Mouse (Mus musculus) forelimb bud, embryonic 11.5 days (tissue): ENCODE measurements around the gene Nlgn2.

Experiments
- DNase-seq: peaks from one replicate; pipeline ENCODE4 v3.0.0-alpha.2; 2012; ENCODE audit warnings: low read depth, low spot score

Gene Nlgn2

DNA sequence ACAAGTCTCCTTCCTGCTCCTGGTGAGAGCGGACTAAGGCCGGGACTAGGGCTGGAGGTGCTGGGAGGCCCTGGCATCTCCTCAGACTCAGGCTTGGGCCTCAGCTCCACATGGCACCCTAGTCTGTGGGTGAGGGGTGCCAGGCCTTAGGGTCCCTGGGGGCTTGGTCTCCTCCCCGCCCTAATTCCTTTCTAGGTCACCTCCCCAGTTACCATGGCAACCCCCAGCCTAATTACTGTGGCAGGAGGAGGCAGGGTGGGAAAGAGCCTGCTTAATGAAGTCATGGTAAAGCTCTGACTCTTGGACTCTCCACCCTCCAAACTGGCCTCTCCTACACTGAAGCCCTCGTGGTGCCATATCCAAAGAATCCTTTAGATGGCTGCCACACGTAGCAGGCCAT is 8.8 kb downstream of the Nlgn2 start:
- no peak for DNase-seq

DNA sequence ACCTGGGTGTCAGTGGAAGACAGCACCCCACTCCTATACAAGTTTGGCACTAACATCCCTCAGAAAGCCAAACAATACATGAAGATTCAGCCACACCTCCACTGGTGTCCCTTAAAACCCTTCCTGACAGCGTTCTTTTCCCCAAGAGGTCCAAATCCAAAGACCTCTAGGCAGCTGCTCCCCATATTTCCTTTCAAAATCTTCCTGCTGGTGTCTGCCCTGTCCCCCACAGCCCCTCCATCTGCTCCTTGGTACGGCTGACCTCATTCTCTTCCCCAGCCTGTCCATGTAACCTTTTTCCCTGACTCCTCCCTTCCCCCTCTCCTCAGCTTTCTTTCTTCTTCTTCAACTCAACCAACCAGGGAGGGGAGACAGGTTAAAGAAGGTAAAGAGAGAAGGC is 14.1 kb downstream of the Nlgn2 start:
- no peak for DNase-seq

DNA sequence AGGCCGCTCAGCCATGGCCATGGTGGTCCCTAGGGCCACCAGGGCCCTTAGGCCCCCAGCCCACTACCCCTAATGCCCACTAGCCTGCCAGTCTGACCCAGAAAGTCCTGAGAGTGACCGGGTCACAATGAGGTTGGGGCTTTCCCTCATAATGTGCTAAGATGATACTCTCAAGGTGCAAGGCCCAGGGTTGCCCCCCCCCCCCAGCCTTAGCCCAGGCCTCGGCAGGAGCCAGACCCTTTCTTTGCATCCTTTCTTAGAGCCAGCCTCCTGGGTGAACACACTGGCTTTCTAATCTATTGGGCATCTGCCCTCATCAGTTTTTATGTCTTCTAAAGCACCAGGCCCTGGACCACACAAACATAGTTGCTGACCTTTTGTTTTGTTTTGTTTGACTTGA is 15.5 kb downstream of the Nlgn2 start, which contains the start of gene Spem1:
Gene Spem1 (minus strand): TSS at position 101 of the 400 bp plus-strand sequence.
- no peak for DNase-seq

DNA sequence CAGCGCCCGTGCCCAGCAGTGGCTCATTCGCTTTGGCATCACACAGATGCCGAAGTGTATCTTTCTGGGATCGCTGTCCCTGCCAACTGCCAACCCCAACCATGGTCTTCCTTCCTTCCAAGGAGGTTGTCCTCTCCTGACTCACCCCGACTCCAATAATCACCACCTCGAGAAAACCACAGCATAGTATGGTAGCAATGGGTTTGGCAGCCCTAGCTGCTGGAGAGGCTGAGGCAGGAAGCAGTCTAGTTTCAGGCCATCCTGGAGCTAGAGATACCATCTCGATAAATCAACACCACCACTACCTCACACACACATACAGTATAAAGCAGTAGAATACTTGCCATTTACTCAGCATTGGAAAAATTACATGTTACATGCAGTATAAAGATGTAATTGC is 18.7 kb downstream of the Nlgn2 start:
- no peak for DNase-seq

DNA sequence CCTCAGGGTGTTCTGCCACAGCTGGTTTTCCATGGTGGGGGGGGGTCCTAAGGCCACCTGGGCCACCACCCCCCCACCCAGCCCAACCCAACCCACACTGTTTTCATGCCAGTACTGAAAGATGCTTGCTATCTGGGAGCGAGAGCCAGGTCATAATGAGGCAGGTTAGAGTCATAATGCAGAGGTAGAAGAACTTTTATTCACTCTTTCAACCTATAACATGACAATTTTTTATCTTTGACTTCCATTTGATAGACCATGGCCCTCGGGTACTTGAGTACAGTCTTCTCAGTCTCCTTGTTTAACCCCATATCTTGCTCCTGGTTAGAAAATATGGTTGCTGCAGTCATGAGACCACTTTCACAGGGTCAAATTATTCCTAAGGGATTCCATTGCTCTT is 19.2 kb downstream of the Nlgn2 start, which contains the start of gene Spem2:
Gene Spem2 (minus strand): TSS at position 101 of the 400 bp plus-strand sequence.
- DNase-seq: no peak

DNA sequence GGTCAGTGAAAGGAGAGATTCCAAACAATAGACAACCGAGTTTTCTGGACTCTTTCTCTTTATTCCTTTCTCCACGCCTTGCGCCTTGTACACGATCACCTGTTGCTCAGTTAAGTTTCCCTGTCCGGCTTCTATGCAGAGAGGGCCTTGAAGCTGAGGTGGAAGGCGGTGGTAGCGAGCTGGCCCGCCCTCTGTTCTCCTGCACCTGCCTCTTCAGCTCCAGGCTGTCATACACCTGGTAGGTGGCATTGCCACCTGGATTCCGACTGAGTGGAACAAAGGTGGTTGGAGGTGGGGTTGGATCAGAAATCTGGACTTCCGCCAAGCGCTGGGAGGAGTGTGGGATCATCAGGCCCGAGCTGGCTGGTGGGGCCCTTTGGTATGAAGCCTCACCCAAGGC is 21.1 kb downstream of the Nlgn2 start:
- no peak for DNase-seq

DNA sequence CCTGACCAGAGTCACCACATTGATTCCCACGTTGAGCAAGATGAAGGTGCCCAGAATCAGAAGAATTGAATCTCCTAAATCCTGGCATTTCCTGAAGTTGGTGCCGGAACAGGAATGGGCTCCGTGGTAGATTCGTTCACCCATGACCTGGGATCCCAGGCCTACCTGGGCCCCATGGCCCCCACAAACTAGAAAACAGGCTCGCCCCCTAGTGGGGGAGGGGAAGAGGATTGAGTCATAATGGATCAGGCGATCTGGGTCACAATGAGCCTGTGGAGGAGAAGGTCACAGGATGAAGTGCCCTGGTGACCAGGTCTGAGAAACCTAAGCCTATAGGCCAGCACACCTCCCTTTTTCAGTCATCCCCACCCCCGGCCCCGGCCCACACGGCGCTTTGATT is 22.4 kb downstream of the Nlgn2 start, which contains the start of gene Gm39566:
Gene Gm39566 (minus strand): TSS at position 144 of the 400 bp plus-strand sequence.
- DNase-seq: no peak

DNA sequence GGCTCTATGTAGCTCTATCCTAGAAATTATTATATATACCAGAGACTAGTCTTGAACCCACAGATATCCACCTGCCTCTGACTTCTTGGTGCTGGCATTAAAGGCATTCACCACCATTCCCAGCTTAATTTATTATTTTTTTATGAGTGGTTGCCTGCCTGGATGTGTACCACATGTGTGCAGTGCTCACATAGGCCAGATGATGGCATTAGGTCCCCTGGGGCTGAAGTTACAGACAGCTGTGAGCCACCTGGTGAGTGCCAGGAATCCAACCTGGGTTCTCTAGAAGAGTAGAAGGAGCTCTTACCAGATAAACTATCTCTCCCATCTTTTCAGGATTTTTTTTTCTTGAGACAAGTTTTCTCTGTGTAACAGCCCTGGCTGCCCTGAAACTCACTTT is 27.3 kb downstream of the Nlgn2 start:
- DNase-seq: no peak

DNA sequence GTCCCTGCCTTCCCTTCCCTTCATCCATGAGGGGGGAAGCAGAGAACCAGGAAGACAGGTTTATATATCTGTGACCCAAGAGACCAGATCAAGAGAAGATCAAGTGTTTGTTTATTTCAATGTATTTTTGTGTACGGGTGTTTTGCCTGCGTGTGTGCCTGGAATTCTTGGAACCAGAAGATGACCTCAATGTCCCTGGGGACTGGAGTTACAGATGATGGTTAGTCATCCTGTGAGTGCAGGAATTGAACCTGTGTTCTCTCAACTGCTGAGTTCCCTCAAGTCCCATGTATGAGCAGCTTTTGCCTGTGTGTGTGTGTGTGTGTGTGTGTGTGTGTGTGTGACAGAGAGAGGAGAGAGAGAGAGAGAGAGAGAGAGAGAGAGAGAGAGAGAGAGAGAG is 29.9 kb downstream of the Nlgn2 start:
- DNase-seq: no peak

DNA sequence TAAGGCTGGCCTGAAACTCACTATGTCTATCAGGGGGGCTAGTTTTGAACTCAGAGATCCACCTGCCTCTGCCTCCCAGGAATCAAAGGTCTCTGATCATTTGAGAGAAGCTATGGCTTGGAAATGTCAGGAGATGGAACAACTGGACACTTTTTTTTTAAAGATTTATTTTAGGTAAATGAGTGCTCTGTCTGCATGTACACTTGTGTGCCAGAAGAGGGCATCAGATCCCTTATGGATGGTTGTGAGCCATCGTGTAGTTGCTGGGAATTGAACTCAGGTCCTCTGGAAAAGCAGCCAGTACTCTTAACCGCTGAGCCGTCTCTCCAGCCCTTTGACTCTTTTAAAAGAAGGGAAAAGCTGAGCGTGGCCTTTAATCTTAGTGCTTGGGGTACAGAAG is 31.2 kb downstream of the Nlgn2 start:
- no peak for DNase-seq

DNA sequence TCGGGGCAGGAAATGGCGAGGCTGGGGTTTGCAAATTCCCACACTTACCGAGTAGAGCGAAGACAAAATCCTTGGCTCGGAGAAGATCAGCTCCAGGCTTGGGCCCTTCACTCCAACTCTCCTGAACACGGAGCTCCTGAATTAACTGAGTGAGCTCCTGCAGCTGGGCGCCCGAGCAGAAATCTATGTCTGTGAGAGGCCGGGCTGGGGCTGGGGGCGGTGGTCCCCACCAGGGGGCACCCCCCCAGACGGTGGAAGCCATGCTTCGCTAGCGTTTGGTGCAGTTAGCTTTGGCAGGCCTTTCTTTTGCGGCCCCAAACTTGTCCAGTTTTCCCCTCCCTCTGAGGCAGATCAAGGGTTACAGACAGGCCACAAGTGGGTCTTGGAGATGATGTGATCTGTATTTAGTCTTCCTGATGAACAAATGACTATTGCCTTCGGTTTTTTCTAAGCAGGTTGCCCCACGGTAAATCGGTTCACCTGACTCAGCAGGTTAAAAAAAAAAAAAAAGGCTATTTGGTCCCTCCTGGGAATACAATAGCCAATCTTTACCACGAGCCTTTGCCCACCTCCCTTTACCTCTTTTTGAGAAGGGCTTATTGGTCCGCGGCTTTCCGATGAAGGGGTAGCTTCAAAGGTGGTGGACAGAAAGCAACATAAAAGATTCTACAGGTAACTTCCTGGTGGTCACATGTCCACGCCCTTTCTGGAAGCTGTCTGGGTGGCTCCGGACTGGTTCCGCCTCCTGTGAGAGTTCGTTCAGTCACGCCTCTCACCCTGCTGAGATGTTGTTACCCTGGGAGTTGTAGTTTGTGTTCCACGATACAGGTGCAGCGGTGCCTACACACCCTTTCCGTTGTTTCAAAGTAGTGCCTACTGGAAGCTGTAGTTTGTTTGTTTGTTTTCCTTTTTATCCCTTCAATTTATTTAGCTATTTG is 32.3 kb downstream of the Nlgn2 start, which contains the start of gene Tmem102:
Gene Tmem102 (minus strand): TSS at position 653 of the 938 bp plus-strand sequence.
- no peak for DNase-seq

DNA sequence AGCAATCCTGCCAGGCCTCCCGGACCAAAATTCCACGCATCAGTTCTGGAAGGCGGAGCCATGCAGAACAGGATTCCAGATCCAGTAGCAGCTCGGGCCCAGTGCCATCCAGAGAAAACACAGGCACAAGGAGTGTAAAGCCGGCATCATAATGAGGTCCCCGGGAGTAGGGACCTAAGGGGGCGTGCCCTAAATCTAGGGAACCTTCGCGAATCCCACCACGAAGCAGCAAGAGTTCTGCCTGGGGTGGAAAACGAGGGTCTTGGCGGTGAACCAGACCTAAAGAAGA is 33.0 kb downstream of the Nlgn2 start:
- DNase-seq: no peak

DNA sequence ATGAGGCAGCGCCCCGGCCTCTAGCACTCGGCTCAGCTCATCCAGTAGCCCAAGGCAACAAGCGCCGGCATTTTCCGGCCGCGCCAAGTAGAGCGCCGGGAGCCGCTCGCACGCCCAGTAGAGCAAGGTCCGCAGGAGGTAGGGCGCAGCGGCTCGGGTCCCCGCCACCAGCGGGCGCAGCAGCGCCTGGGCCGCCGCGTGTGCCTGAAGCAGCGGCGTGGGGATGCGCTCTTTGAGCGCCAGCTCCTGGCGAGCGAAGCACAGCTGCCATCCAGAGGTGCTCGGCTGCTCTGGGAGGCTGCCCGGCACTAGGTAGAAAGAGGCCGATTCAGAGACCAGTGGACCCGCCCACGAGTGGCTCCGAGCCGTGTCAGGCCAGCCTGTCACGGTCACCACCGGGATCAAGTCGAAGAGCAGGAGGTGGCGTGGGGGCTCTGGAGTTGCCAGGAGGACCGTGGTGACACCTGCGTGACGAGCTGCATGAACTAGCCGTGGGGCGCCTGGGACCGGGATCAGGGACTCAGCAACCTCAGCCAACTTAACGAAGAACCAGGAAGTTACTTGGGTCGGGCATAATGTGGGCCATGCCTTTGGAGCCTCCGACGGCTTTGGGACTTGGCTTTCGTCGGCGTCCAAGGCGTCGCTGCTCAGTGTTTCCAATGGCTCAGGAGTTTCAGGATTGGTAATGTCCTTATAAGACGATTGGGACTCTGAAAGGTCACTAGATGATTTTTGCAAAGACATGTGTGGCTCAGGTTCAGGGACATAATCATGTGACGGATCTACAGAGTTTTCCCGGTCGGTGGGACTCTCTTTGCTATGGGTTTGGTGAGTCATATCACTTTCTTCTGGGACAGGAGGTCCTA is 33.6 kb downstream of the Nlgn2 start:
- peak; percentile 57 for DNase-seq

DNA sequence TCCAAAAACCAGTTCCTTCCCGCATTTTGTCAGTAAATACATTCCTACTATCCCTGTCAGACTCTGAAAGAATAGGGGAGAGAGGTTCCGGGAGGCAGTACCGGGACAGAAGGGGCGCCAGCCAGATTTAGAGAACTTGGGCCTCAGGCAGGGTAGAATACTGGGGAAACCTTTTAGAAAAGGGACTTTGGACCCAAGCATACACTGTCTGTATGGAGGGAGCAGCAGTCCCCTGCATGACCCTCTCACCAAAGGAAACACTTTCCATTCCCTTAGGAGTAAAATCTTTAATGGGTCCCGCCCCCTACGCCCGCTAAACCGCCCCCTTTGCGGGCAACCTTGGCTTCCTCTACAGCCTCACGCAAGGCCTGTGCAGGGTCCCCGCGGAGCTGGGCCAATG is 34.3 kb downstream of the Nlgn2 start:
- no peak for DNase-seq

DNA sequence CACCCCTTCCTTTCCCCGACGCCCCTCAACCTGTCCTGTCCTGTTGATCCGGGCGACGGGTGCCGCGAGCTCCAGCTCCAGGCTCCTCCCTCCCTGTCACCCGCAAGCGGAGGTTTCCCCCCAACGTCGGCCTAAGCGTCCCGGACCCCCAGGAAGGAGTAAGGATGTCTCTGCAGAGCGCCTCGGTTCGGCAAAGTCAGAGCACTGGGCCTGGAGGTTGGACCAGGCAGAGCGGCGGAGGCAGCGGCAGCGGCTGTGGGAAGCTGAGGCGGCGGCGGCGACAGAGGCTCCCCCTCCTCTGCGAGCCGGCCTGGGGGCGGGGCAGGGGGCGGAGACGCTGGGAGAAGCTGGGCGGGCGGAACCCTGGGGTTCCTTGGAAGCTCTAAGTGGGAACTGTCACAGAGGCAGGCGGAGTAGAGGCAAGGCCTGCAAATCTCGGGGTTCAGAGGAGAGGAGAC is 34.9 kb downstream of the Nlgn2 start:
- no peak for DNase-seq

DNA sequence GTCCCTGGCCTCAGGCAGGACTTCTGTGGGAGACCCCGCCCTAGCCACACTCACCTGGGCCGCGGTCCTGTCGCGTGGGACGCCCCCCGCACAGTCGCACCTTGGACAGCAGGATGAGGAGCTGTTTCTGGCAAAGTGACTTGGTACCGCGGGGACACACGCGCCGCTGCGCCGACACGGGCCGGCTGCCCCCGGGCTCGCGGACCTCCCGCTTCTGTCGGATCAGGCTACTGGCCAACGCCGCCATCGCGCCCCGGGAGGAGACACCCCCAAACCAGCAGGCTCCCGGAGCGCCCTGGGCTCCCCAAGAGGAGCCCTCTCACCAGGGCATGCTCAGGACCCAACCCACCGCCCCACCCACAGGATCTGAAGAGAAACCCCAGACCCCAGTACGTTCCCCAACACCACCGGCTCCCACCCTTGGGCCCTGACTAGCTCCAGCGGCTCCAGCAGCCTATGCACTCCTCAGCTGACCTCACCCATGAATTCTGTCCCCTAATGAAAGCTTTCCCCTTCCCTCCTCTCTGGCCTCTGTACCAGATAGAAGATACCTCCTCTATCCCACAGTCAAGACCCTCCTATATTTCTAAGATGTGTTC is 36.1 kb downstream of the Nlgn2 start, which contains the start of gene Fgf11:
Gene Fgf11 (minus strand): TSS at position 479 of the 599 bp plus-strand sequence.
- DNase-seq: no peak

DNA sequence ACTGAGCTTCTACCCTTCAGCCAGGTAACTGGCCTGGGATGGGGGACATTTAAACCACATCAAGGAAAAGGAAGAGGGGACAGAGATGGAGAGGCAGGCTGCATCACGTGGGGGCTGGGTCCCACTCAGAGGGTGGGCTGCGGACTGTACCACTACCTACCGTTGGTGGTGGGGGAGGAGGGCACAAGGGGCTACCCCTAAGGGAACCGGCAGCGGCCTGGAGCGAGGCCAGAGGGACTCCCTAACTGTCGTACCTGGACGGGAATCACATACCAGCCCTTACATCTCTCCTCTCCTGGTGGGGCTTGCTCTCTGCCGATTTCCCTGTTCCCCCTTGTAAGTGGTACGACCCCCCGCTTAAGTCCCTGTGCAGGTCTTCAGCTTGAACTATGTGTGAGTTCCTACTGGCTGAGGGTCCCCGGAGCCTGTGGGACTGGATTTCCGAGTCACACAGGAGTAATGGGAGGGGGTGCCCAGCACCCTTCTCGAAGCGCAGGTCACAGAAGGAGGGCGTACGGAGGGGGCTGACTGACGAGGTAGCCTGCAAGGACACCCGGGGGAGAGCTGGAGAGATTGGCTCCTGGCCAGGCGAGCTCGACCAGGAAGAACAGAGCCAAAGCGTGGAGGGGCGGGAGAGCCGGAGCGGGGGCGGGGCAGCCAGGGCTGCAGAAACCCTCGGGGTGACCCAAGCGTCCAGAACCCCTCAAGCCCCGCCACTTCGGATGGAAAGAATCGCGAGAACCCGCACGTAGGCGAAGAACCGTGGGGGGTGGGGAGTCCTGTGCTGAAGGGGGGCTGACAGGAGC is 37.0 kb downstream of the Nlgn2 start:
- peak; percentile 82 for DNase-seq

DNA sequence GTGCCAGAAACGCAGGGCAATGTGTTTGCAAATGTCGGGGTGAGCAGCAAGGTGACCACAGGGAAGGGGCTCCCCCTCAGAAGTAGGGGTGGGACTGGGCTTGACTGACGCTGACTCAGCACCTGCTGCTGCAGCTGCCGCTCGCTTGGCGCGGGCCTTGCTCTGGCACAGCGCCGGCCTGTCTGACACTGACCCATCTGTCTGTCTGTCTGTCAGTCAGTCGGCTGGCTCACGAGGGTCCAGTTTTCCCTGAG is 37.5 kb downstream of the Nlgn2 start:
- no peak for DNase-seq

DNA sequence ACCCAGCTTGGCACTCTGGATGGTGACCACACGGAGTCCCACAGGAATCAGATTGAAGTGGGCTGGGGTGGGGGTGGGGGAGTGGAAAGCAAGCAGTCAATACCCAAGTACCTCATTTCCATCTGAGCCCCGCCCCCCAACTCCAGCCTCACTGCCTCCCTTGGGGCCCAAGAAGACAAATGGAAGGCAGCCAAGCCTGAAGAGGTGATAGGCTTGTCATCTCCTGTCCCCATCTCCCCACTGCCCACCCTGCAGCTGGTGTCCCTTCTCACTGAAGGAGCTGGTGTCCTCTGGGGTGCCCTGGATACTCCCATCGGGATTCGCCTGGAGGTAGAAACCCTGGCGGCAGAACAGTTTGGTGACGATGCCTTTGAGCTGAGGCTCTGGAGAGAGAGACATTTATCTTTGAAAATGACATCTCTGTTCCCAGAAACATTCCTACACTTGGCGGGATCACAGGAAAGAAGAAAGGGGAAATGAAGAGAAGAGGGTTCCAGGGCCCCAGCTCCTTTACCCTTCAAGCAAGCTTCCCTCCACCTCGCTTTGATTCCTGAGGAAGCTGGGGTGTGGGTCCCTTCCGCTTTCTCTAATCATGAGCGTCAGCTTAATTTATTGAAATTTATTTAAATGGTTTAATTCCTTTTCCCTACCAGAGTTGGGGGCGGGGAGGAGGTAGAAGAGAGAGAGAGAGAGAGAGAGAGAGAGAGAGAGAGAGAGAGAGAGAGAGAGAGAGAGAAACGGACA is 38.0 kb downstream of the Nlgn2 start:
- no peak for DNase-seq

DNA sequence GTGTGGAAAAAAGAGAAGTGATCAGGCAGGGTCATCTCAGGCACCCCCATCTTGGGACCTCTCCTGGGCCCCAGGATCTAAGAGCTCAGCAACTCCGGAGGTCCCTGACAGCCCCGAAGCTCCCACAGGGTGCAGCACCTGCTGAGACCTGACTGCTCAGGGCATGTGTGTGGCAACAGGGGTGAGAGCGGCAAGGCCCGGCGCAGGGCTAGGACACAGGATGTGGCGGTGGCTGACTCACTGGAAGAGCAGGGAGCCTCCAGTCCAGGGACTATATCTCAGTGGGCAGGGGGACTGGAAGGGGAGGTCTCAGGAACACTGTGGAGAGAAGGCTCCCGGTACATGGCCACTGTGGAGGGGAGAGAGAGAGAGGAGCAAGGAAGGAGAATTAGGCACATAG is 39.7 kb downstream of the Nlgn2 start:
- no peak for DNase-seq
